Mouse (Mus musculus) colon, adult 2 months (tissue): ENCODE results near the gene Smarcal1. TPM values are rescaled to one million over a fixed set of nuclear protein-coding genes. Genes with fewer than 3 reads are reported as not detected.

Source experiments
- polyA plus RNA-seq: library from polyadenylated mRNA; depleted of rRNA; stranded (reverse); fragments of >200 nt; gene quantifications from 2 replicates; pipeline ENCODE4 v1.2.3, GENCODE M21; 2012; rRNA removed

The Smarcal1 gene
- polyA plus RNA-seq = 23.7 and 24.3 TPM in 2 replicates

GRCm38 (mm10) chr1:72582947-72583731 is at the start of gene Smarcal1:
Gene Smarcal1 (plus strand): TSS chr1:72583251.

DNA sequence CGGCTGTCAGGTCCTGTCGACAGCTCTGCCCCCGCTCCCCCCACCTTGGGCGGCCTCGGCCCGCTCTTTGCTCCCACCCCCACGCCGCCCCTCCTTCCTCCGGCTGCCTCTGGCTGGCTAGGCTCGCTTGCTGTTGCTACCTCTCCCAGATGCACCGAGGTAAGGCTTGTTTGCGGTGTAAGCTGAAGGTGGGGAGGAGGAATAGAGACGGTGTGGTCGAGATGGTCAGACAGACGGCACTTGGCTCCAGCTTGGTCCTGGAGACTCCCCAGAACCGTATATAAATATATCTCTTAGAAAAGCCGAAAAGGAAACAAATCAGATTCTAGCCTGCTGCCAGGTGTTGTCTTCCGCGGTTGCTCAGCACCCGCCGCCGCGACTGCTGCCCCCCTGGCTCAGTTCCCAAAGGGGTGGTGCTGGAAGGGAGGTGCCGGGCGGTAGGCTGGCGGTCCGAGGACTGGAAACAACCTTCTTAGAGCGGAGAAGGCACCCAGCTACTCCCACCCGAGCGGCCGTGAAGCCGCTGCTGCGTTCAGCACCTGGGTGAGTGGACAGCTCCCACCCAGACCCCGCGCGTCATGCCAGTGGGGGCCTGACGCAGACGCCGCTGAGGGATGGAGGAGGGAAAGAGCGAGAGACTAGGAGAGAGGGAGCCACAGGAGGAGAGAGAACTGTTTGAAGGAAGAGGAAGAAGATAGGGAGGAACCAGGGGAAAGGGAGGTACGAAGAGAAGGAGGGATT is 46.3 kb upstream of the Smarcal1 start, which contains the start of gene March4:
March4 (minus strand) TSS at position 320 of the 741 bp plus-strand sequence.

Other genes with a start within 250 kb of the Smarcal1 start
- gene March4, start 46.3 kb upstream of the Smarcal1 start, polyA plus RNA-seq = 0.16 and 0.21 TPM in 2 replicates
- gene Ankar, start 117.3 kb downstream of the Smarcal1 start, polyA plus RNA-seq = not detected in 2 replicates
- gene Rpl37a, start 128.0 kb downstream of the Smarcal1 start, polyA plus RNA-seq = 483 and 606 TPM in 2 replicates
- gene Igfbp2, start 241.3 kb downstream of the Smarcal1 start, polyA plus RNA-seq = 194 and 210 TPM in 2 replicates